Mouse (Mus musculus): ENCODE data around the gene Col10a1. TPM values are rescaled to one million over a fixed set of nuclear protein-coding genes. Genes with fewer than 3 reads are reported as not detected.
"Not testable (repeated sequence)": the region's sequence is repeated elsewhere in the genome, so short reads cannot be mapped to it uniquely, and the experiment has no call there.

Gene Col10a1
- 0.19 and 0.22 TPM in 2 replicates for polyA plus RNA-seq (2015; fragmentation: Nextera tagmentation; extraction: Ambion mirVana)

DNA sequence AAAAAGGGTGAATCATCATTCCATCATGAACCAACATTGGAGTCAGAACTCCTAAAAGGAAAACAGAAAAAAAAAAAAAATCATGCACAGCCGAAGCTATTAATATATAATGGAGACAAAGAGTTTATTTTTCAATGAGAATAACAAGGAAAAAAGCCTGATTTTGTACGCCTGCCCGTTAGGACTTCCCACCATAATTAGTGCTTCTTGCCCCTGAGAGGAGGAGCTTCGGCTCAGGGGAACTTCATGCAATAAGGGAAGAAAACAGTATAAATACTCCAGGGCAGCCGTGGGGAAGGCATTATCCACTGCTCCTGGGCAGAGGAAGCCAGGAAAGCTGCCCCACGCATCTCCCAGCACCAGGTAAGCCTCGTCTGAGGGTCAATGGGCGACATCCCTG lies at the start of gene Col10a1:
Gene Col10a1 (plus strand): TSS at position 301 of the 400 bp plus-strand sequence.
- Histone ChIP-seq H3K9me3 (no peaks in the 10 kb centered on the region), H3K4me2 (no peak within 1 kb of the TSS), H3K9ac (no peak within 1 kb of the TSS), H3K4me3 (no peak within 1 kb of the TSS), H3K27ac (no peak within 1 kb of the TSS), H3K4me1 (no peaks in the 10 kb centered on the region), H3K27me3 (no peaks in the 10 kb centered on the region), H3K36me3 (no peaks in the 10 kb centered on the region)
- no peak for ATAC-seq (ENCODE audit: borderline replicate concordance, extremely low read depth, low FRiP score, low TSS enrichment)
- WGBS = 75% methylated on average over 8 of the region's 8 CpGs

DNA sequence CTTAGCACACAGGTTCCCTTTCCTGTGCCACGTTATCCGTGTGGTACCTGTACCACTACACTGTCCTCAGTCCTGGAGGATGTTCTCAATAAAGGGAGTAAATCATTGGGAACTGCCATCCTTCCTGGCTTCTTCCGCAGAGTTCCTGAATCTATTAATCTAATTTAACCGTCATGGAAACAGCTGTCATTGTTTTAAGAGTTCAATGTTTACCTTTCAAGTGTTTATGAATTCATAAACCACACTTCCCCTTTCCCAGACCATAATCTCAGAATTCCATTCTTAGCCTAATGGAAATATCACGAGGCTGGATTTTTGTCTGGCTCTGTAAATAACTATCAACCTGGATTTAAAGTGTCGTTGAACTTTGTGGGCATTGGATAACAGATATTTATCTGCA lies 48.8 kb upstream of the Col10a1 start:
- H3K4me1 ChIP-seq = no peaks in the 10 kb centered on the region
- H3K9ac ChIP-seq = no peak overlapping the region
- no peaks in the 10 kb centered on the region for H3K36me3 ChIP-seq
- no peaks in the 10 kb centered on the region for H3K27me3 ChIP-seq
- no peak for ATAC-seq (ENCODE audit: borderline replicate concordance, extremely low read depth, low FRiP score, low TSS enrichment)
- 46% methylated on average over 6 of the region's 6 CpGs for WGBS
- no peak overlapping the region for H3K4me2 ChIP-seq
- no peaks in the 10 kb centered on the region for H3K9me3 ChIP-seq
- H3K4me3 ChIP-seq = no peak overlapping the region
- H3K27ac ChIP-seq = no peak overlapping the region

DNA sequence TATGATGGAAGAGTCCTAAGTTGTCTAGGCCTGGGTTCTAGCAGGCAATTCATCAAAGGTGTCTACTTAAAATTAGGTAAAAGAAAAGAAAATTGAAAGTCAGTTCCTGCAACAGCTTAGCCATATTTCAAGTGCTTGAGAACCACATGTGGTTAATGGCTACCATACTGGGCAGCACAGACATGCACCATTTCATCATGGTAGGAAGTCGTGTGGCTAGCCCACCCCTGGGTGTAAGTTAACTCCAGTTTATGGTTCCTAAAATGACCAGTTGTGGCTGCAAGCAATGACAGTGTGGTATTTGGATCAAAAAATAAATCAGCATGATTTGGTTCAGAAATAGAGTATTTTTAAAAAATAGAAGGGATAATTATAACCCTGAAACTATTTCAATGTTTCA lies 47.9 kb upstream of the Col10a1 start:
- no peak for ATAC-seq (ENCODE audit: borderline replicate concordance, extremely low read depth, low FRiP score, low TSS enrichment)
- Histone ChIP-seq H3K9me3 (no peaks in the 10 kb centered on the region), H3K9ac (no peak overlapping the region), H3K4me3 (no peak overlapping the region), H3K36me3 (no peaks in the 10 kb centered on the region), H3K27ac (no peak overlapping the region), H3K27me3 (no peaks in the 10 kb centered on the region), H3K4me1 (no peaks in the 10 kb centered on the region), H3K4me2 (no peak overlapping the region)
- 74% methylated on average over 1 of the region's 1 CpGs for WGBS

DNA sequence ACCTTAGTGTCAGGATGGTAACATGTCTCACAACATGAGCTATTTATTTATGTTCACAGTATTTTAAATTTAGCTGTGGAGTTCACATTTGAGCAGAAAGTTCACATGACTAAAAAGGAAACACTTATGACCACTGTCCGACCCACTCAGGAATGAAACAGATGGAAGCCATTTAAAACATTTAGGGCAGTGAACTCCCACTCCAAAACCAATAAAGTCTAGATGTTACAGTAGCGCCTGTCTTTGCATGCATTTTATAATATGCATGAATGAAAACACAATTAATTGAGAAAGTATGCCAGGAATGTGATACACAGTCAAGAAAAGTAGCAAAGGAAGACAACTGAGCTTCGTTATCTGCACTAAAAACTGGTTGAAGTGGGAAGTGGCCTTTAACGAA lies 37.6 kb upstream of the Col10a1 start:
- no peak for ATAC-seq (ENCODE audit: borderline replicate concordance, extremely low read depth, low FRiP score, low TSS enrichment)
- Histone ChIP-seq H3K9me3 (no peaks in the 10 kb centered on the region), H3K4me1 (no peaks in the 10 kb centered on the region), H3K27me3 (no peaks in the 10 kb centered on the region), H3K4me2 (no peak overlapping the region), H3K36me3 (no peaks in the 10 kb centered on the region), H3K9ac (no peak overlapping the region), H3K4me3 (no peak overlapping the region), H3K27ac (no peak overlapping the region)
- WGBS = 73% methylated on average over 4 of the region's 4 CpGs

DNA sequence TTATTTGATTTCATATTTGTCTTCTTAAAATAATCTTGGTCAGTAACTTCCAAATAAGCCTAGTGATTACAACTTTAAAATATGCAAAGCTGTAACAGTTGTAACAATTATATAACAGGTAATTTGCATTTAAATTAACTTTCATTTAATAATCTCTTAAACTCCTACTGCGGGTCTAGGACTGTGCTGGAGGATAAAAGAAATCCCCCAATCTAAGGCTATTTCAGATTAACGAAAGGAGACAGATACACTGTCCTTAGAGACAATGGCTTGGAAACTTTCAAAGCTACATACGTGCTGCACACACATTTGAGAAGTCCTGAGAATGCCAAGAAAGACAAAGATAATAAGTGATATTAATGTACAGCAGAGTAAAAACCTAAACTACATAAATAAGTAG lies 31.5 kb upstream of the Col10a1 start:
- Histone ChIP-seq H3K9ac (no peak overlapping the region), H3K27me3 (no peaks in the 10 kb centered on the region), H3K36me3 (no peaks in the 10 kb centered on the region), H3K4me3 (no peak overlapping the region), H3K9me3 (no peaks in the 10 kb centered on the region), H3K4me2 (no peak overlapping the region), H3K4me1 (no peaks in the 10 kb centered on the region), H3K27ac (no peak overlapping the region)
- 73% methylated on average over 3 of the region's 3 CpGs for WGBS
- ATAC-seq (ENCODE audit: borderline replicate concordance, extremely low read depth, low FRiP score, low TSS enrichment) = no peak

DNA sequence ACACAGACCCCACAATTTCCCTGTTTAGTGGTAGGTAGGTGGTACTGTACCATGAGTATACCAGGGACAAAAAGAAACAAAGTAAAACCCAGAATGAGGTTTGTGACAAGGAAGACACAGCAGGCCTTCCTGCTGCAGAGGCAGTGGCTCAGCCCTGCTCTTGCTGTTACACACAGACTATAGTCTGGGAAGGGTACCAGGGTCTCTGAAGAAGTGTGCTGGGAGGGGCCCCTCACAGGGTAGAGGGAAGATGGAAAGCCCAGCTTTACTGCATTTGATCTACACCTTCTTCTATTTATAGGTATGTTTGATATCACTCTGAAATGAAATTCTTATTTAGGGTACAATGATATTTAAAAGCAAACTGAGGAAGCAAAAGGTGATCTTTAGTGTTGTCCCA lies 26.0 kb upstream of the Col10a1 start:
- no peaks in the 10 kb centered on the region for H3K9me3 ChIP-seq
- H3K4me3 ChIP-seq = no peak overlapping the region
- no peaks in the 10 kb centered on the region for H3K27me3 ChIP-seq
- no peak for ATAC-seq (ENCODE audit: borderline replicate concordance, extremely low read depth, low FRiP score, low TSS enrichment)
- H3K9ac ChIP-seq = no peak overlapping the region
- H3K36me3 ChIP-seq = no peaks in the 10 kb centered on the region
- no peak overlapping the region for H3K27ac ChIP-seq
- no peaks in the 10 kb centered on the region for H3K4me1 ChIP-seq
- no peak overlapping the region for H3K4me2 ChIP-seq

DNA sequence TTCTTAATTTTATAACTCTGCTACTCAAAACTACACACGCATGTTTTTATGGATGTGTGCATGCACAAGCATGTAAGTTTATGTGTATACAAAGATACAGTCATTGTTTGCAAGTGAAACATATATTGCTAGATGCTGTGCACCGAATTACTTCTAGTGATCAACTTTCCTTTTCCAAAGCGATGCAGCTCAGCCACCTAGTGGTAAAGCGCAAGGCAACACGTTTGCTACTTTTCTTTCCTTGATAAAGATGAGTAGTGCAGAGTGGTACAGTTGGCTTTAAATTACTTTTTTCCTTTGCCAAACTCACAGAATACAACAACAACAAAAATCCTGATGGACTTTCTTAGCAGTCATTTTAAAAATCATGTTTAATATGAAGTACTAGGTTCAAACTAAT lies 21.6 kb upstream of the Col10a1 start:
- Histone ChIP-seq H3K4me2 (no peak overlapping the region), H3K27me3 (no peaks in the 10 kb centered on the region), H3K36me3 (no peaks in the 10 kb centered on the region), H3K9ac (no peak overlapping the region), H3K27ac (no peak overlapping the region), H3K4me1 (no peaks in the 10 kb centered on the region), H3K9me3 (no peaks in the 10 kb centered on the region), H3K4me3 (no peak overlapping the region)
- WGBS = 64% methylated on average over 5 of the region's 5 CpGs
- ATAC-seq (ENCODE audit: borderline replicate concordance, extremely low read depth, low FRiP score, low TSS enrichment) = no peak

DNA sequence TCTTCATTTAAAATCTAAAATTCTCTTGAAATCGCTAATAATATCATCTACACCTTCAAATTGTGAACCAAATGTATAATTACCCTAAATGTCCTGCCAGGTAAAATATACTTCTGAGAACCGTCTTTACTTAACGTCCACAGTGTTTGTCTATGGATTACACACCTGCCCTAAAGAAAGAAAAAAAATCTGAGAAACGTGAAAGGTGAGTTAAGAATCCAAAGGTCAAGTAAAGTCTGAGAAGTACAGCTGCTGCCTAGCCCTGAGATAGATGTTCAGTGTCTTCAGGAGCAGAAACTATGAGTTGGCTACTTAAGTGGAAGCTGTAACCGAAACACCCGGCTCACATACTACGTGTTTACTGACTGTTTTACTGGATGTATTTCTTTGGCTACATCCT lies 16.4 kb upstream of the Col10a1 start:
- H3K27me3 ChIP-seq = no peaks in the 10 kb centered on the region
- no peak overlapping the region for H3K9ac ChIP-seq
- no peaks in the 10 kb centered on the region for H3K4me1 ChIP-seq
- no peaks in the 10 kb centered on the region for H3K36me3 ChIP-seq
- H3K27ac ChIP-seq = no peak overlapping the region
- no peak overlapping the region for H3K4me3 ChIP-seq
- WGBS = 64% methylated on average over 7 of the region's 7 CpGs
- no peak for ATAC-seq (ENCODE audit: borderline replicate concordance, extremely low read depth, low FRiP score, low TSS enrichment)
- no peaks in the 10 kb centered on the region for H3K9me3 ChIP-seq
- no peak overlapping the region for H3K4me2 ChIP-seq

DNA sequence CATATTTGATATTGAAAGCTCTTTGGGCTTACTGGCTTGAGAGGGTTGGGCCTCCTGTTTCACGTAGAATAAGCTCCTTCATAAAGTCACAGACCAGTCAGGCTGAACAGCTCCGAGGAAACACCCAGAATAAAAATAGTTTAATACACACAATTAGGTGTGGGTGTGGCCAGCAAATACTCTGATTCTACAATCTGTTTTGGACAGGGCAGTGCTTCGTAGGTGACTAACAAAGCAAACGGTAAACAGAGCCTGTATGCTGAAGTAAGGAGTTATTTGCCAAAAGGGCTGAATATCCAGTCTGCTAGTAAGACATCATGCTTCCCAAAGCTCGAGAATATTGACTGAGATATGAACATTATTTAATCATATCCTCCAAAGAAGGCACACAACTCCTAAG lies 4.1 kb upstream of the Col10a1 start:
- no peaks in the 10 kb centered on the region for H3K27me3 ChIP-seq
- no peak overlapping the region for H3K27ac ChIP-seq
- H3K4me2 ChIP-seq = no peak overlapping the region
- no peaks in the 10 kb centered on the region for H3K4me1 ChIP-seq
- no peaks in the 10 kb centered on the region for H3K36me3 ChIP-seq
- H3K4me3 ChIP-seq = no peak overlapping the region
- no peak for ATAC-seq (ENCODE audit: borderline replicate concordance, extremely low read depth, low FRiP score, low TSS enrichment)
- WGBS = 68% methylated on average over 5 of the region's 5 CpGs
- H3K9me3 ChIP-seq = no peaks in the 10 kb centered on the region
- no peak overlapping the region for H3K9ac ChIP-seq

DNA sequence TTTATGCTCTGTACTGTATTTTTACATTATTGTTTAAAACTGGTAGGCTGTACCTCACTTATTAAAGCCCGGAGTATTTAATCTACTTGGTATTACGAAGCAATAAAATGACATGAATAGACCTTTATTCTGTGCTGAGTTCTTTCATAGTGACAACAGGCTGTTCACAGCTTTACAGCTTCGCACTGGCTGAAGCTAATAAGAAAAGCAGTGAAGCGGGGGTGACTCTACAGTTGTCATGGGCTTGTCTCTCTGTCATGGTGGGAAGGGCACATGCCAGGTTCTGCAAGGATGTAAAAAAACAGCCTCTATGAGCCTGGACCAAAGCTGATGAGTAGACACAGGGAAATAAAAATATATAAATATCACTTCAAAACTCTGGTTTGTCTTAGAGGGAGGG lies 7.2 kb downstream of the Col10a1 start:
- ATAC-seq (ENCODE audit: borderline replicate concordance, extremely low read depth, low FRiP score, low TSS enrichment) = no peak
- Histone ChIP-seq H3K27me3 (no peaks in the 10 kb centered on the region), H3K4me3 (no peak overlapping the region), H3K4me1 (no peaks in the 10 kb centered on the region), H3K9me3 (no peaks in the 10 kb centered on the region), H3K36me3 (no peaks in the 10 kb centered on the region), H3K27ac (no peak overlapping the region), H3K9ac (no peak overlapping the region), H3K4me2 (no peak overlapping the region)
- WGBS = 91% methylated on average over 4 of the region's 4 CpGs

DNA sequence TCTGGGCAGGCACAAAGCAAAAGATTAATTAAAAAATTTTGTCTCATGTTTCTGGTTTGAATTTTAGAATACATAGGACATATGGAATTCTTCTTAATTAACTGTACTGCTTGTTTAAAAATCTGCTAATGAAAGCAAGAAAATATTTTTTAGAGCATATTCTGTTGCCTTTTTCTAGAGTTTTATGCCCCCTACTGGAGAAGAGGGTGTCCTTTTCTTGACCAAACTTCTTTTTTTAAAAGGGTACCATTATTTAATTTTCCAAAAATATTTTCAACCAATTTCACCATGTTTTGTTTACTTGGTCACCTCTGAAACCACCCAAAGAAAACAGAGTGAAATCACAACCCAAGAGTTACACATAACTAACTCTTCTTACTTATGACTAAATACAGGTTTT lies 9.5 kb downstream of the Col10a1 start:
- H3K27me3 ChIP-seq = no peaks in the 10 kb centered on the region
- H3K4me3 ChIP-seq = no peak overlapping the region
- no peak overlapping the region for H3K4me2 ChIP-seq
- no peak for ATAC-seq (ENCODE audit: borderline replicate concordance, extremely low read depth, low FRiP score, low TSS enrichment)
- H3K27ac ChIP-seq = no peak overlapping the region
- H3K9me3 ChIP-seq = no peaks in the 10 kb centered on the region
- no peaks in the 10 kb centered on the region; the same call in 1 of the 2 replicates for H3K36me3 ChIP-seq
- H3K4me1 ChIP-seq = no peaks in the 10 kb centered on the region
- no peak overlapping the region for H3K9ac ChIP-seq

DNA sequence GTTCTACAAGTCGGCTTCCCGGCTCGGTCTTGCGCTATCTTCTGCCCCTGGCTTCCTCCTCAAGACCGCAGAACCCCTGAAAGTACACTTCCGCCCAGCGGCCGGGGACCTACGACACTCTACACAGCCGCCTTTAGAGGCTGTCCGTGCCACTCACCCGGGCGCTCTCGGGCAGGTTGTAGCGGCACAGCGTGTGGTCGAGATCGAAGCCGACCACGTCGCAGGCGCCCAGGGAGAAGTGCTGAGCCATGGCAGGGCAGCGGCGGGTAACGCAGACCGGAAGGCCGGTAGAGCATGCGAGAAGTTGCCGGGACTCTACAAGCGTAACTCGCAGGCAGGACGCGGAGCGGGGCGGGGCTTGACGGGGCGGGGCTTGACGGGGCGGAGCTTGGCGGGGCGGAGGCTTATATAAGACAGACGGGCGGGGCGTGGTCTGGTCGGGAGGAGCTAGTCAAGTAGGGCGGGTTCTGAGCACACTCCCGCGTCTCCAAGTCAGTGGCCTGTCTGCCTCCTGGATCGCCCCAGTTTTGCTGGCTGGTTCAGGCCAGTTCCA lies 28.5 kb downstream of the Col10a1 start, which contains the start of gene Nt5dc1:
Gene Nt5dc1 (minus strand): TSS at position 349 of the 553 bp plus-strand sequence.
- peaks cover 14% of the 10 kb centered on the region; the same call in 1 of the 2 replicates for H3K4me1 ChIP-seq
- H3K4me2 ChIP-seq = peak within 1 kb of the TSS; percentile 64
- peak; percentile 100 for ATAC-seq (ENCODE audit: borderline replicate concordance, extremely low read depth, low FRiP score, low TSS enrichment)
- no peaks in the 10 kb centered on the region for H3K9me3 ChIP-seq
- peak within 1 kb of the TSS; percentile 83 for H3K27ac ChIP-seq
- no peaks in the 10 kb centered on the region for H3K36me3 ChIP-seq
- H3K9ac ChIP-seq = peak within 1 kb of the TSS; percentile 77
- WGBS = 1% methylated on average over 44 of the region's 49 CpGs
- H3K27me3 ChIP-seq = no peaks in the 10 kb centered on the region
- H3K4me3 ChIP-seq = peak within 1 kb of the TSS; percentile 81

DNA sequence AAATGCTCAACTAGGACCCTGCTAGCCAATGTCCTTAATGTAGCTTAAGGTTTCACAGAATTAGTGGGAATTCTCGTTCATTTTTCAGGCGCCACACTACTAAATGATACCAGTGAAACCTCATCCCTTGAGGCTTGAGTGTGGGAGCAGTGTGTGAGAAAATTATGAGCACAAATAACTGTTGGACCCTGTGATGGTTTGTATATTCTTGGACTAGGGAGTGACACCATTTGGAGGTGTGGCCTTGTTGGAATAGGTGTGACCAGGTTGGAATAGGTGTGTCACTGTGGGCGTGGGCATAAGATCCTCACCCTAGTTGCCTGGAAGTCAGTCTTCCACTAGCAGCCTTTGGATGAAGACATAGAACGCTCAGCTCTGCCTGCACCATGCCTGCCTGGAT lies 29.0 kb downstream of the Col10a1 start:
- H3K36me3 ChIP-seq, H3K9me3 ChIP-seq, H3K27me3 ChIP-seq: not testable (repeated sequence)
- WGBS = 68% methylated on average over 4 of the region's 4 CpGs
- Histone ChIP-seq H3K9ac (0 out of 2 replicates have a peak overlapping the region, but pooled peaks have one; percentile 28), H3K27ac (0 out of 2 replicates have a peak overlapping the region, but pooled peaks have one; percentile 12), H3K4me2 (peak overlapping the region; percentile 64), H3K4me3 (peak overlapping the region; percentile 81), H3K4me1 (peaks cover 14% of the 10 kb centered on the region; the same call in 1 of the 2 replicates)
- ATAC-seq (ENCODE audit: borderline replicate concordance, extremely low read depth, low FRiP score, low TSS enrichment) = peak; percentile 34

Data from lung, embryonic 15.5 days (tissue).